Mouse (Mus musculus) hindbrain, embryonic 14.5 days (tissue): ENCODE measurements around the gene Ghrl. TPM values are rescaled to one million over a fixed set of nuclear protein-coding genes. Genes with fewer than 3 reads are reported as not detected.

Source experiments
- ATAC-seq: fragments of 200-750 bp; cut with Nextera tagmentation; 2 replicates; pipeline ENCODE4 v1.8.0; 2017; ENCODE audit warnings: moderate number of reproducible peaks, mild to moderate bottlenecking, moderate TSS enrichment, moderate library complexity; ENCODE audit not compliant: low FRiP score
- DNase-seq: peaks from one replicate; pipeline ENCODE4 v3.0.0-alpha.2; 2015; ENCODE audit warnings: low spot score
- H3K27ac ChIP-seq: fragments of 300-500 bp; sonication (generic); 2 replicates; pipeline ENCODE4 v1.5.1; 2014; ENCODE audit warnings: mild to moderate bottlenecking, moderate library complexity
- H3K27me3 ChIP-seq: fragments of 300-500 bp; sonication (generic); 2 replicates; pipeline ENCODE4 v1.6.1; 2014; ENCODE audit warnings: mild to moderate bottlenecking, low read length, mixed read lengths; ENCODE audit not compliant: control insufficient read depth, insufficient read depth
- H3K36me3 ChIP-seq: fragments of 300-500 bp; sonication (generic); replicated peaks from 2 replicates; pipeline ENCODE4 v1.6.1; 2014; ENCODE audit not compliant: control insufficient read depth, insufficient read depth
- H3K4me1 ChIP-seq: fragments of 300-500 bp; sonication (generic); replicated peaks from 2 replicates; pipeline ENCODE4 v1.6.1; 2014; ENCODE audit warnings: antibody characterized with exemption, low read length, mixed read lengths; ENCODE audit not compliant: control insufficient read depth, insufficient read depth
- H3K4me2 ChIP-seq: fragments of 300-500 bp; sonication (generic); replicated peaks from 2 replicates; pipeline ENCODE4 v1.6.1; 2014; ENCODE audit warnings: mild to moderate bottlenecking, moderate library complexity
- H3K4me3 ChIP-seq: fragments of 300-500 bp; sonication (generic); replicated peaks from 2 replicates; pipeline ENCODE4 v1.5.1; 2014; ENCODE audit warnings: mild to moderate bottlenecking, low read length
- H3K9ac ChIP-seq: fragments of 300-500 bp; sonication (generic); 2 replicates; pipeline ENCODE4 v1.6.1; 2014
- H3K9me3 ChIP-seq: fragments of 300-500 bp; sonication (generic); 2 replicates; pipeline ENCODE4 v1.6.1; 2016; ENCODE audit warnings: low read length; ENCODE audit not compliant: control insufficient read depth
- WGBS: fragments of 180-500 bp; shearing (Covaris S2); extraction: QIAGEN DNeasy Blood & Tissue Kit; methylation state at CpG from one replicate; pipeline ENCODE4 v1.1.7; 2014; 5-methylcytosine and 5-hydroxymethylcytosine counted together
- polyA plus RNA-seq: library from polyadenylated mRNA; unstranded; fragments of >200 nt; fragmentation: Nextera tagmentation; extraction: Ambion mirVana; gene quantifications from 2 replicates; pipeline ENCODE4 v1.2.1, GENCODE M21; 2014

Ghrl gene
- 1.1 and 1.2 TPM in 2 replicates for polyA plus RNA-seq

- DNase-seq (no peak), ATAC-seq (no peak)
- Histone ChIP-seq H3K27me3 (no peaks in the 10 kb centered on the region), H3K9me3 (no peaks in the 10 kb centered on the region), H3K9ac (no peak within 1 kb of the TSS), H3K36me3 (peaks cover 86% of the 10 kb centered on the region), H3K4me3 (no peak within 1 kb of the TSS), H3K27ac (no peak within 1 kb of the TSS), H3K4me1 (no peaks in the 10 kb centered on the region), H3K4me2 (no peak within 1 kb of the TSS)
- WGBS = 94% methylated on average over 3 of the region's 3 CpGs
Measured at GRCm38 (mm10) chr6:113719878-113720277, at the start of gene Ghrl. TSS of gene Ghrl (minus strand) at chr6:113719880.

DNA sequence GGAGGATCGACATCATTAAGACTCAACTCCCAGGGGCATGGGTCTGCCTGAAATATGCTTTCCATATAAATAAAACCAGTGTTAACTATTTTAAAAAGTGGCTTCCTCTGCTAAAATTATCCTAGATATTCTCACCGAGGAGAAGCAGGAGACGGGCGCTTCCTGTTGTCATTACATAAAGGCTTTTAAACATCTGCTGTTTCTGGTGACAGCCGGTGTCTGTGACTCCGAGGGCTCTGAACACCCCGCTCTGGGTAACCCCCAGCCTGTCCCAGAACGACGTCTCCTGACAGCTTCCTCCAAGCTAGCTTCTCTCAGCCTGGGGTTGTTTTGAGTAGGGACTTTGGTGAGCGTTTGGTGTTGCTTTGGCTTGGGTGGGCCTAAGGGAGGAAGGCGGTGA, 49.1 kb upstream of the Ghrl start:
- Histone ChIP-seq H3K4me2 (no peak overlapping the region), H3K36me3 (peaks cover 53% of the 10 kb centered on the region), H3K27me3 (no peaks in the 10 kb centered on the region), H3K9me3 (no peaks in the 10 kb centered on the region), H3K4me1 (no peaks in the 10 kb centered on the region), H3K9ac (no peak overlapping the region), H3K4me3 (no peak overlapping the region), H3K27ac (no peak overlapping the region)
- DNase-seq (no peak), ATAC-seq (no peak)
- 69% methylated on average over 11 of the region's 11 CpGs for WGBS

DNA sequence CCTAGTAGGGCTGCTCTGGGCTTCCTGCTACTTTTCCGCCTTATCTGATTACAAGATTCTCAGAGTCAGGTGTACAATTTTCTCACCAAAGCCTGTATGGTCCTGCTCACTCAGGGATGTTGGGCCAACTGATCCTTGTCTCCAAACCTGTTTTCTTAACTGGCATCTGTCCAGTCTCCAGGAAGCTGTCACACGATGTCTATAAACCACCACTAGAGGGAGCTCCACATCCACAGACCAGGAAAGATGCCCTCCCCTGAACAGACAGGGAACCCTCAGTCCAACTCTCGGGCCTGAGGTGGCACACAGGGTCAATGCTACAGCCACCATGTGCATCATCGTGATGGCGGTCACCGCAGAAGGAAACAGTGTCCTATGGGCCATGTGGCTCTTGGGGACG, 42.0 kb upstream of the Ghrl start:
- ATAC-seq = peak; percentile 64; the same call in 1 of the 2 replicates
- peak; percentile 89 for DNase-seq
- no peak overlapping the region for H3K4me2 ChIP-seq
- WGBS = 24% methylated on average over 7 of the region's 7 CpGs
- H3K4me1 ChIP-seq = no peaks in the 10 kb centered on the region
- H3K9me3 ChIP-seq = no peaks in the 10 kb centered on the region
- no peak overlapping the region for H3K4me3 ChIP-seq
- H3K27ac ChIP-seq = no peak overlapping the region
- H3K36me3 ChIP-seq = peaks cover 64% of the 10 kb centered on the region
- H3K27me3 ChIP-seq = no peaks in the 10 kb centered on the region
- no peak overlapping the region for H3K9ac ChIP-seq

DNA sequence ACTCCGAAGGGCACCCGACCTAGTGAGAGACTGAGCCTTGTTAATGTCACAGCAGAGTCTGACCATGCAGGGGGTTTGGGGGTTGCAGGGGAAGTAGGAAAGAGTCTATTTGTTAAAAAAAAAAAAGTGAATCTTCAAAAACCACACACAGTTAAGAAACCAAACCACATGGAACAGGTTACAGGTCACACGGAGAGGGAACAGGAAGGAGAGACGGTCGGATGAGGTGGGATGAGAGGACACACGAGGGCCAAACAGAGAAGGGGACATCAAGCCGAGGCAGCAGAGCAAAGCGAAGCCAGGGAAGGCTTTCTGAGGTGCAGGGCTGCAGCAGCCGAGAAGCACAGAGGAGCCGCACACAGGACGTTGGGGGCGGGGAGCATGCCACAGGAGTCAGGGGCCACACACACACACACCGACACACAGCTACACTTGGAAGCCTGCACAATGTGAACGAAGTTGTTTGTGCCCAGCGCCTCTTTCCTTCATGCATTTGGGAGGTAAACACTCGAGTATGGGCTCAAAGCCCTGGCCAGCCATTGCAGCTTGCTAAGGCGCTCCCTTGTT, 29.5 kb upstream of the Ghrl start:
- WGBS = 66% methylated on average over 17 of the region's 17 CpGs
- H3K36me3 ChIP-seq = peaks cover 49% of the 10 kb centered on the region
- ATAC-seq = no peak
- H3K4me3 ChIP-seq = no peak overlapping the region
- no peaks in the 10 kb centered on the region for H3K27me3 ChIP-seq
- H3K9ac ChIP-seq = no peak overlapping the region
- H3K4me2 ChIP-seq = no peak overlapping the region
- H3K4me1 ChIP-seq = no peaks in the 10 kb centered on the region
- DNase-seq = no peak
- H3K27ac ChIP-seq = no peak overlapping the region
- H3K9me3 ChIP-seq = no peaks in the 10 kb centered on the region

DNA sequence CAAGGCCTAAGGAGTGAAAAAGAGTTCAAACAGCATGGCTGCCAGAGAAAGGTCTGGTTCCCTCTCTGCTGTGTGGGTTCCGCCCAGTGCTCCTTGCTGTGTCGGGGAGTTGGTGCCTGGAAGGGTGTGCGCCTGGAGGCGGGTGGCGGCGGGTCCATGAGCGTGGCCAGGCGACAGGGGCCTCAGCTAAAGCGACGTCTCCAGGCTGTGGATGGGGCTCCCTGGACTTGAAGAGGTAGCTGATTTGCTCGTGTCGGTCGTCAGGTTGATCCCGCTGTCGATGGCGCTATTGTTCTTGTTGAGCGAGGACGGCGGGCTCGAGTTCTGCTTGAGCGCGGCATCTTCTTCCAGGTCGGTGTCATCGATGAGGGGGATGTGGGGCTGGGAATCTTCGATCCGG, 28.7 kb upstream of the Ghrl start:
- ATAC-seq (no peak), DNase-seq (no peak)
- Histone ChIP-seq H3K27ac (no peak overlapping the region), H3K27me3 (no peaks in the 10 kb centered on the region), H3K36me3 (peaks cover 41% of the 10 kb centered on the region), H3K9me3 (no peaks in the 10 kb centered on the region), H3K4me1 (no peaks in the 10 kb centered on the region), H3K4me3 (no peak overlapping the region), H3K9ac (no peak overlapping the region), H3K4me2 (no peak overlapping the region)
- WGBS = 39% methylated on average over 26 of the region's 26 CpGs

GRCm38 (mm10) chr6:113747284-113747683, 27.6 kb upstream of the Ghrl start:
- no peaks in the 10 kb centered on the region for H3K4me1 ChIP-seq
- H3K9ac ChIP-seq = no peak overlapping the region
- H3K27ac ChIP-seq = no peak overlapping the region
- peaks cover 31% of the 10 kb centered on the region for H3K36me3 ChIP-seq
- H3K4me2 ChIP-seq = no peak overlapping the region
- no peaks in the 10 kb centered on the region for H3K27me3 ChIP-seq
- ATAC-seq = no peak
- H3K4me3 ChIP-seq = no peak overlapping the region
- 90% methylated on average over 14 of the region's 14 CpGs for WGBS
- no peaks in the 10 kb centered on the region for H3K9me3 ChIP-seq
- no peak for DNase-seq

GRCm38 (mm10) chr6:113745117-113745516, 25.4 kb upstream of the Ghrl start:
- no peak overlapping the region for H3K27ac ChIP-seq
- H3K9me3 ChIP-seq = no peaks in the 10 kb centered on the region
- H3K27me3 ChIP-seq = no peaks in the 10 kb centered on the region
- ATAC-seq (no peak), DNase-seq (no peak)
- no peak overlapping the region for H3K4me3 ChIP-seq
- no peak overlapping the region for H3K9ac ChIP-seq
- H3K4me1 ChIP-seq = no peaks in the 10 kb centered on the region; the same call in 1 of the 2 replicates
- no peak overlapping the region for H3K4me2 ChIP-seq
- H3K36me3 ChIP-seq = peaks cover 20% of the 10 kb centered on the region

GRCm38 (mm10) chr6:113743111-113743510, 23.4 kb upstream of the Ghrl start:
- H3K9me3 ChIP-seq = no peaks in the 10 kb centered on the region
- no peak overlapping the region for H3K4me2 ChIP-seq
- H3K27me3 ChIP-seq = no peaks in the 10 kb centered on the region
- H3K27ac ChIP-seq = no peak overlapping the region
- ATAC-seq (no peak), DNase-seq (no peak)
- WGBS = 59% methylated on average over 1 of the region's 1 CpGs
- no peak overlapping the region for H3K4me3 ChIP-seq
- no peak overlapping the region for H3K9ac ChIP-seq
- peaks cover 20% of the 10 kb centered on the region for H3K36me3 ChIP-seq
- H3K4me1 ChIP-seq = peaks cover 10% of the 10 kb centered on the region

GRCm38 (mm10) chr6:113742321-113742720, 22.6 kb upstream of the Ghrl start:
- DNase-seq = no peak
- no peak overlapping the region for H3K4me3 ChIP-seq
- H3K36me3 ChIP-seq = peaks cover 20% of the 10 kb centered on the region
- H3K27me3 ChIP-seq = no peaks in the 10 kb centered on the region
- H3K9me3 ChIP-seq = no peaks in the 10 kb centered on the region
- no peak for ATAC-seq
- peaks cover 10% of the 10 kb centered on the region for H3K4me1 ChIP-seq
- H3K4me2 ChIP-seq = no peak overlapping the region
- no peak overlapping the region for H3K9ac ChIP-seq
- no peak overlapping the region for H3K27ac ChIP-seq
- WGBS = 83% methylated on average over 1 of the region's 1 CpGs

DNA sequence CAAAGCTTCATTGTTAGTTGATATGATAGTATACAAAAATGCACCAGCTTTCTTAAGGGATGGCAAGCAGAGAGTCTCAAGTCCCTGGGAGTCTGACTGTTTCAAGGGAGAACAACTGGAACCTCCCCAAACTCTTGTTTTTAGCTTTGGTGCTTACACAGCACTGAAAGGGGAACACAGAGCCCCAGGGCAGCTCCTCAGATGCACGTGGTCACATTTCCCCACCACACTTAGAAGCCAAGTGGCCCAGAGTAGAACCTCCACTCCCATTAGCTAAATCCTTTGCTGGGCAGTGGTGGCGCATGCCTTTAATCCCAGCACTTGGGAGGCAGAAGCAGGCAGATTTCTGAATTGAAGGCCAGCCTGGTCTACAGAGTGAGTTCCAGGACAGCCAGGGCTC, 21.7 kb upstream of the Ghrl start:
- ATAC-seq = no peak
- DNase-seq = no peak
- no peak overlapping the region for H3K4me2 ChIP-seq
- peaks cover 10% of the 10 kb centered on the region for H3K4me1 ChIP-seq
- no peak overlapping the region for H3K27ac ChIP-seq
- no peak overlapping the region for H3K9ac ChIP-seq
- H3K36me3 ChIP-seq = peaks cover 24% of the 10 kb centered on the region
- H3K9me3 ChIP-seq = no peaks in the 10 kb centered on the region
- H3K27me3 ChIP-seq = no peaks in the 10 kb centered on the region
- WGBS = 70% methylated on average over 2 of the region's 2 CpGs
- H3K4me3 ChIP-seq = no peak overlapping the region
